Mouse (Mus musculus): ENCODE measurements around the gene Hist2h3c1.
"Not testable (repeated sequence)": the region's sequence is repeated elsewhere in the genome, so short reads cannot be mapped to it uniquely, and the experiment has no call there.

Hist2h3c1 gene

DNA sequence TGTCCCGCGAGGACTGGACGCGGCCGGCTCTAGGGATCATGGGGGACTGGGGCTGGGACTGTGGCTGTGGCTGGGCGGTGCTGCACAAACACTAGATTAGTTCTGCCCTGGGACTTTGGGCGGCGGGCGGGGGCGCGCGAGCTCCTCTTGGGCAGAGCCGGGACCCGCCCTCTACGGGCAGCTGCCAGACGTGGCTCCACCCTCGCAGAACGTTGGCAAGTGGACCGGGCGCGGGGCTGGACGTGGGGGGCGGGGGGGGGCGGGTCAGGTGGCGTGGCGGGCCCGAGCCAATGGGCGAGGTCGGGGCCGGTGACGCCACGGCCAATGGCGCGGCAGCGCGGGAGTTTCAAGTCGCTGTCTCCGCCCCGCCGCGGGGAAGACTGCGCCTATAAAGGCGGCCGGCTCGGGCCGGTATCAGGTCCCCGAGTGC is at the start of gene Hist2h3c1:
Gene Hist2h3c1 (plus strand): TSS at position 259 of the 430 bp plus-strand sequence.
- DNase-seq (ENCODE audit: low spot score in 2 of 2), result not testable (repeated sequence)

DNA sequence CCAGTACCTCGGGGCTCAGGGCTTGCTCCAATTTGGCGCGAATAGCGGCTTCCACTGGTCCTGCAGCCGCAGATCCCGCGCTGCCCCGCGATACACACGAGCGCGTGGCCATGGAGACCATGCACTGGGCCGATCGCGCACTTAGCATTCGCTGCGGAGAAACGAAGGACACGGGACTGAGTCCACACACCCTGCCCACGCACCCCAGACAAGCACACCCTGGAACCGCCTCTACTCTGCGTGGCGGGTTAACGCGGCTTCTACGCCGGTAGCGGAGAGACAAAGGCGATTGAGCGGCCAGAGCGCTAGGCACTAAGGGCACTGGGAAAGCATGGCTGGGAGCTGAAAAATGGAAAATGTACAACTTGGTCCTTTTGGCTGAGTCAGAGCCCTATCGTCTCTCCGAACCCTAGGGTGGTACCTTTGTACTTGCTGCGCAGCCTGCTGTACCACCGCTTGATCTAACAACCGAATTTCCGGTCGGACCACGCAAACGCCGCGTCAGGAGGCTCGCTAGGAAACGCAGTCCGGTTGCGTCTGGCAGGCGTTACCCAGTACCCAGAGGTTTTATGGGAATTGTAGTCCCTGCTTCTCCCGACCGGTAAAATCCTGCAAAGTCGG is 49.2 kb upstream of the Hist2h3c1 start:
- peak; percentile 85 to 87 for DNase-seq (ENCODE audit: low spot score in 2 of 2)

DNA sequence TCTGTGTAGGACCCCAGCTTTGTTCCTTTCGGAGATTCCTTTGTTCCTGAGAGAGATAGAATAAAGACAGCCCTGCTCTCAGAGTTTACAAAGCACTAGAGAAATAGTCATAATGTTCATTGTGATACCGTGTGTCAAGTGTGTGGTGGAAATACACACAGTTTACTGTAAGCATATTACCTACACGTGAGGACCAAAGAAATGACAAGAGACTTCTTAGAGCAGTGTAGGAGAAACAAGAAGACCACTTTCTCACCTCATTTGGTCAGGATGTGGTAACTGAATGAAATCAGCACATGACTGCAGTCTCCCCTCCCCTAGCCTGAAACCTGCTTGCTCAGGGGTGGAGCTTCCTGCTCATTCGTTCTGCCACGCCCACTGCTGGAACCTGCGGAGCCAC is 48.3 kb upstream of the Hist2h3c1 start:
- DNase-seq (ENCODE audit: low spot score in 2 of 2), result no peak

DNA sequence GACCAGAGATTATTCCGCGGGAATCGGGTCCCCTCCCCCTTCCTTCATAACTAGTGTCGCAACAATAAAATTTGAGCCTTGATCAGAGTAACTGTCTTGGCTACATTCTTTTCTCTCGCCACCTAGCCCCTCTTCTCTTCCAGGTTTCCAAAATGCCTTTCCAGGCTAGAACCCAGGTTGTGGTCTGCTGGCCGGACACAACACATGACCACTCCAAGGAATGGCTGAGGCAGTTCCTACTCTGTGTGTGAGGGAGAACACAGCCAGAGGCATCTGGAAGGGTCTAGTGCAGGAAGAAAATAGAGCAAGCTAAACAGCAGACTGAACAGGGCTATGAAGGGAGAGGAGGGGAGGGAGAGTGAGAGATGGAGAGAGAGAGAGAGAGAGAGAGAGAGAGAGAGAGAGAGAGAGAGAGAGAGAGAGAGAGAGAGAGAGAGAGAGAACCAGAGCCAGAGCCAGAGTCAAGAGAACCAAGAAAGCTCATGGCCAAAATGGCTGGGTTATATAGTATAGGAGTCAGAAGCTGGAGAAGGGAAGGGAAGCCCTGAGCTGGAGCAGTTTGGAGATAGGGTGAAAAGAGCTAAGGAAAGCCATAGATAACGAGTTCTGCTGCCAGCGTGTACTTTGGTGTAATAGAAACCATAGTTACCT is 47.8 kb upstream of the Hist2h3c1 start:
- DNase-seq (ENCODE audit: low spot score in 2 of 2), result not testable (repeated sequence)

DNA sequence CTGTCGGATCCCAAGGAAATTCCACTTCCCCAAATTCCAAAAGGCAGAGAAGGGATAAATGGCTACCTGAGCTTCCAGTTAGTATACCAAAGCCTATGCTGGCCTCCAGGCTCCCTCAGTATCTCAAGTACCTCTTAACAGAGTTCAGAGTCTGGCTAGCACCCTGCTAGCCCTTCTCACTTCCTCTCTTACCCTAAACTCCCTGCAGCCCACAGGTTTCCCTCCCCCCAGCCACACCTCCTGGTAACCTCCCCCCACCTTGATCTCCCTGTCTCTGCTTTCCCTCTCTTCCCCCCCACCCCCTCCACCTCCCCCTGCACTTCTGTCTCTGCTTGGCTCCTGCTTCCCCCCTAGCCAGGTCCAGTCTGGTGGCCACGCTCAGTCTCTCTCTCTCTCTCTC is 46.8 kb upstream of the Hist2h3c1 start:
- DNase-seq (ENCODE audit: low spot score in 2 of 2), result no peak

DNA sequence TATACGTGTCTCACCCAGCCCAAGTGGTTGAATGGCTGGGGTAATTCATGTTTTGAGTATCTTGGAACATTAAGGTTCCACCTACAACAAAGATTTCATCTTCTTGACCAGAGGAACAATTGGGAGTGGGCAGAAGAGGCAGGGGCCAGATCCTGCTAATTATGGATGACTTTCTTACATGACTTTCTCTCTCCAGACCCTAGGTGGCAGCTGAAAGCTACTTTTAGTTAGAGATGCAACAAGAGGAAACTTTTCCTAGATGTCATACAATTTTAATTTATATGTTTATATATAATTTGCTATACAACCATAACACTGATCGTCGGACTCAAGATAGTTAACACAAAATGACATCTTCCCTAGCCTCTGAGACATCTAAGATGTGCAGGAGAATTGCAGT is 38.7 kb upstream of the Hist2h3c1 start:
- DNase-seq (ENCODE audit: low spot score in 2 of 2), result no peak

DNA sequence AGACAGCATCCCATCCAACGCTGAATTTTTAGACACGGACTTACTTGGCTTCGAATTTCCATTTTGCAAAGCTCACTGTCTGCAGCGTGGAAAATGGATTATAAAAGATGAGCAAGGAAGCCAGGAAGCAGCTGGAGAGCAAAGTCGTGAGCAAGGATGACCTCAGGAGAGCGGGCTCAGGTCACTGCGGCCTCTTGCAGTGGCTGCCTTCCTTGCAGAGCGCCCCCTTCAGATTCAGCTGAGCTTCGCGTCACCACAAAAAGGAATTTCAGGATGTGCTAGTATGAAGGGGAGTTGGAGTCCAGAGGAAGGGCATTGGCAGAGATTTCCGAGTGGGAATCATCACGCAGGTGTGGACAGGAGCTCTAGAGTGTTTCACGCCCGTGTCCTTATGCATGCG is 37.2 kb upstream of the Hist2h3c1 start:
- DNase-seq (ENCODE audit: low spot score in 2 of 2), result no peak

DNA sequence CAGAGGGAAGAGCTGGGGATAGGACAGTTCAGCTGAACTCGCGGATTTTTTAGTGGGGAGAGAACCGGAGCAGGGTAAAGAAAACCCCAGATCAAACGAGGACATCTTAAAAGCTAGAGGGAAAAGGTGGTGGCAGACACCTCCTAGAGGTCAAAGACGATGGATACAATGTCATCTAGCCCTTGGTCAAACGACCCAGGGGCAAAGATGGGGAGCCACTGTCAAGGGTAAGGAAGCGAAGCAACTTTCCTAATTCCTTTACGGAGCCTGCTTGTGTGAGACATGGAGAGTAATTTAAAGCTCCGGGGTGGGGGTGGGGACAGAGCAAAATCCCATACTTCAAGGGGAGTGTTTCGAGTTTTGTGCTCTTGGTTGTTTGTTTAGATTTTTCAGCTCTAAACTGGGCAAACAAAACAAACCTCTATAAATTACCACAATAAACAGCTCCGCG is 27.3 kb upstream of the Hist2h3c1 start:
- DNase-seq (ENCODE audit: low spot score in 2 of 2), result no peak

DNA sequence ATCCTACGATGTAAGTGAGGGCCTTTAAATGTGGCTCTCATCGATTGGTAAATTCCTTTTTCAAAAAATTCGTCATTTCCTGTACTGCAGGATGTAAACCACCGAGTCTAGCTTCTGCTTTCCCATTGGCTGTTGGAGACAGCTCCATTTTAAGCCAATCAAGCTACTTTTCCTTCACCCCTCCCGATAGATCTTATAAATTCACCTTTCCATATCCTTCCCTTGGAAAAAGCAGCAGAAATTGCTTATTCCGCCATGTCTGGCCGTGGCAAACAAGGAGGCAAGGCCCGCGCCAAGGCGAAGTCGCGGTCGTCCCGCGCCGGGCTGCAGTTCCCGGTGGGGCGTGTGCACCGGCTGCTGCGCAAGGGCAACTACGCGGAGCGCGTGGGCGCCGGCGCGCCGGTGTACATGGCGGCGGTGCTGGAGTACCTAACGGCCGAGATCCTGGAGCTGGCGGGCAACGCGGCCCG is 26.8 kb upstream of the Hist2h3c1 start, which contains the start of the genes Bola1 and Hist2h2ab:
Gene Bola1 (minus strand): TSS at position 49 of the 470 bp plus-strand sequence.
Gene Hist2h2ab (plus strand): TSS at position 205 of the 470 bp plus-strand sequence.
- peak; percentile 73 to 75 for DNase-seq (ENCODE audit: low spot score in 2 of 2)

DNA sequence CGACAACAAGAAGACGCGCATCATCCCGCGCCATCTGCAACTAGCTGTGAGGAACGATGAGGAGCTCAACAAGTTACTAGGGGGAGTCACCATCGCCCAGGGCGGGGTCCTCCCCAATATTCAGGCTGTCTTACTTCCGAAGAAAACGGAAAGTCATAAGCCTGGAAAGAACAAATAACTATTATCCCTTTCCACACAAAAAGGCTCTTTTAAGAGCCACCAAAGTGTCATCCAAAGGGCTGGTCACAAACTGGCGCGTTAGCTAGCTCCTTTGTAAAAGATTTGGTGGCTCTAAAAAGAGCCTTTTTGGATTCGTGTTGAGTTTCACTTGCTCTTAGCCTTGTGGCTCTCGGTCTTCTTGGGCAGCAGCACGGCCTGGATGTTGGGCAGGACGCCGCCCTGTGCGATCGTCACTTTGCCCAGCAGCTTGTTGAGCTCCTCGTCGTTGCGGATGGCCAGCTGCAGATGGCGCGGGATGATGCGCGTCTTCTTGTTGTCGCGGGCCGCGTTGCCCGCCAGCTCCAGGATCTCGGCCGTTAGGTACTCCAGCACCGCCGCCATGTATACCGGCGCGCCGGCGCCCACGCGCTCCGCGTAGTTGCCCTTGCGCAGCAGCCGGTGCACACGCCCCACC is 26.2 kb upstream of the Hist2h3c1 start:
- peak in 1 of 2 experiments; percentile 28 for DNase-seq (ENCODE audit: low spot score in 2 of 2)

DNA sequence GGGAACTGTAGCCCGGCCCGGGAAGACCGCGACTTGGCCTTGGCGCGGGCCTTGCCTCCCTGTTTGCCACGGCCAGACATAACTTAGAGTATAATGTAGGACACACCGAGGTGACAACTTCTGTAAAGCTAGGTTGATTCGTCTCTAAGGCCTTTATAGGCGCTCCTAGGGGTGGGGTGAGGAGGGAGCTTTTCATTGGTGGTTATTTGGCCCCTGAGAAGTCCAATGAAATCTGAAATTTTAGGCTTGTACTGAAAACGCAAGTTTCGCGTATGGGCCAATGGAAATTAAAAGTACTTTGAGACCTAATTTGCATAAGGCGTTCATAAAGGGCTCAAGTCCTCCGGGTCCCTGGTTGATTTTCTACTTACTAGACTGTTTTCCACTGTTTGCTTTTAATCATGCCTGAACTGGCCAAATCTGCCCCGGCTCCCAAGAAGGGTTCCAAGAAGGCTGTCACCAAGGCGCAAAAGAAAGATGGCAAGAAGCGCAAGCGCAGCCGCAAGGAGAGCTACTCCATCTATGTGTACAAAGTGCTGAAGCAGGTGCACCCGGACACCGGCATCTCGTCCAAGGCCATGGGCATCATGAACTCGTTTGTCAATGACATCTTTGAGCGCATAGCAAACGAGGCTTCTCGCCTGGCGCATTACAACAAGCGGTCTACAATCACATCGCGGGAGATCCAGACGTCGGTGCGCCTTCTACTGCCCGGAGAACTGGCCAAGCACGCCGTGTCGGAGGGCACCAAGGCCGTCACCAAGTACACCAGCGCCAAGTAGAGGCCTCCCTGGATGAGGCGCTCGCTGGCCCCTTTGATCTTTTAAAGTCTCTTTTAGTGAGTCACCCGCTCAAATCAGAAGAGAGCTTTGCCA is 25.5 kb upstream of the Hist2h3c1 start, which contains the start of the genes Hist2h2ac and Hist2h2be:
Gene Hist2h2ac (minus strand): TSS at position 116 of the 875 bp plus-strand sequence.
Gene Hist2h2be (plus strand): TSS at position 355 of the 875 bp plus-strand sequence.
- peak; percentile 79 to 80 for DNase-seq (ENCODE audit: low spot score in 2 of 2)

DNA sequence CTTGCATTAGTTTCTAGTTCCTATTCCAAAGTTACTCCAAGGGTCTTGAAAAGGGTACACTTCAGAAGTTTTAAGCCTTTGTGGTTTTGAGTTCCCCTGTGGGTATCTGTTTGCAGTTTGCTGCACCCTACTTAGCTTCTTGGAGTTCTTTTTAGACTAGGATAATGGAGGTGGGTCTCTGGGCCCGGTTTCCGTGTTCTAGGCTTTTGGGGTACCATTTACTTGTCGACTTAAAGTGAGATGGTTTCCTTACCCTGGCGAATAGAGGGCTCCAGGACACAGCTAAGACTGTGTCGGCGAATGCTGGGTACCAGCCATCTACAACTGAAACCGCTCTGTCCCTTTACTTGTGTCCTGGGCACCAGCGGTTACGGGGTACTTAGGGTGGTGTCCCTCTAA is 24.8 kb upstream of the Hist2h3c1 start:
- DNase-seq (ENCODE audit: low spot score in 2 of 2), result no peak

DNA sequence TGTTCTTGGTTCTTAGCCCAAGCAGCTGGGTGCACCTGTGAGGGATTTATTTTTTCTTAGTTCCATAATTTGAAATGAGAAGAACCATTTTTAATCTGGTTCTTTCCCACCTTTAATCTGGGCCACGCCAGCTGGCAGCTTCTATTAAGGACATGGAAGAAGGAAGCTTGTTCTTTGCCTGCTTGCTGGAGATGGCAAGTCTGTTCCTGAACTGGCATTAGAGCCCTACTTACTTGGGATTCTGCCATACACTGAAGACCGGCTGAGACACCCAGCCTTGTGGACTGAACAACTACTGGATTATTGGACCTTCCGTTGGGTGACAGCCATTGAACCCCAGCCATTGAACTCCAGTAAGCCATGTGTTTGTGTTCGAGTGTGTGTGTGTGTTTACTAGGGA is 23.7 kb upstream of the Hist2h3c1 start:
- no peak for DNase-seq (ENCODE audit: low spot score in 2 of 2)

DNA sequence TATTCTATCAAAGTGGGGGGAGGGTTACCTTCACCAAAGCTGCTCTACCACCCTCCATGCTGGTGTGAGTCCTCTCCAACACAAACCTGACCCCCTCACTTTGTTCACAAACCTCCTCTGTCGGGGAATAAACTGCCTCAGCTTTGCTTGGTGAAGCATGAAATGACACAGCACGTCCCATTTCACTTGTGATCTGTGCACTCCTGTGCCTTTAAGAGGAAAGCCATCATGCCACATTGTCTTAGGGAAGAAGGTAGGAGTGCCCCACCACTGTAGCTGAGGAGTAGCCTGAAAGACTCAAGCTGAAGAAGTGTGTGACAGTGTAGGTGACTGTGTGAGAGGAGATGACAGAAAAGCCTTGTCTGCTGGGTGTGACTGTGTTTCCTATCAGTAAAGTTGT is 21.1 kb upstream of the Hist2h3c1 start:
- DNase-seq (ENCODE audit: low spot score in 2 of 2), result no peak

DNA sequence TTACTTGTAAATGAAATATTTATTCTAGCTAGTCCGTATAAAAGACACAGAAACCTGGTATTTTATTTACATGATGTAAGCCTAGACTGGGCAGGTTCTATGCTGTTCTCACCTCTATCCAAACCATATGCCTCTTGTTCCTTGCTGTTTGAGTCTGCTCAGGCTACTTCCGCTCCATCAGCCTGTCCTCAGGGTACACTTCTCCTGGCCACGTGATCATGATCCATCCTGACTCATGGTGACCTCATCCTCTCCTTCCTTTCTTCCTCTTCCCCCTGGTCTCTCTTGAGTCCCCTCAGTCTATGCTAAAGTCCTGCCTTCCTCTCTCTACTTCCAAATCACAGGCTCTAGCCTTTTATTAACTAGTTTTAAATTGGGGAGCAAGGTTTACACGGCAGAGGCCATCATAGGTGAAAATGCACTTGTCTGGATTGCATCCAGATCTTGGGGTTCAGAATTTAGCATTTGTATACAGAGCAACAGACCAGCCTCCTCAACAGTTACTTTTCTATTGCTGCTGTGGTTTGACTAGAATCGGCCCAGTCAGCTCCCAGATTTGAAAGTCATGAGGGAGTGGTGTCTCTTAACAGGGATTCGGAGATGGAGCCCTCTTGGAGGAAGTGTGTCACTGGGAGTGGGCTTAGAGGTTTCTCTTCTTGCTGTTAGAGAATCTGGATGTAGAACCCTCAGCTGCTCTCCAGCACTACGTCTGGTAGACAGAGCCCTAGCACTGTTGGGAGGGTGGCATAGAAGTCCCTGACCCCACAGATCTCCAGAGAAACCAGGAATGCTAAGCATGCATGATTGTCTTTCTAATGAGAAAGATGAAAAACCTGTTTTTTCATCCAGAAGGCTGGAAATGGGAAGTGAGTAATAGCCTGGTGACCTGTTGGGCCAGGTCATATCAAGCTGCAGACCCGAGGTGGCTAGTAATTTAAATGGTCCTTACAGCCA is 19.5 kb upstream of the Hist2h3c1 start:
- DNase-seq (ENCODE audit: low spot score in 2 of 2), result no peak

DNA sequence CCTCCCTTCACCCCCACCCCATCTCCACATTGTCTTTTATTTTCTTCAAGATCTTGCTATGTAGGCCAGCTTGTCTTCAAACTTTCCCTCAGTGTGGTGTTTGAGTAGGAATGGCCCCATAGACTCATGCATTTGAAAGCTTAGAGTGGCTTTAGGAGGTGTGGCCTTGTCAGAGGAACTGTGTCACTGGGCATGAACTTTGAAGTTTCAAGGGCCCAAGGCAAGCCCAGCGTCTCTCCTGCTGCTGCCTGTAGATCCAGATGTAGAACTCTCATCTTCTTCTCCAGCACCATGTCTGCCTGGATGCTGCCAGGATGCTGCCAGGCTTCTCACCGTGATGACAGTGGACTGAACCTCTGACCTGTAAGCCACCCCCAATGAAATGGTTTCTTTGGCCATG is 17.7 kb upstream of the Hist2h3c1 start:
- DNase-seq (ENCODE audit: low spot score in 2 of 2), result no peak

DNA sequence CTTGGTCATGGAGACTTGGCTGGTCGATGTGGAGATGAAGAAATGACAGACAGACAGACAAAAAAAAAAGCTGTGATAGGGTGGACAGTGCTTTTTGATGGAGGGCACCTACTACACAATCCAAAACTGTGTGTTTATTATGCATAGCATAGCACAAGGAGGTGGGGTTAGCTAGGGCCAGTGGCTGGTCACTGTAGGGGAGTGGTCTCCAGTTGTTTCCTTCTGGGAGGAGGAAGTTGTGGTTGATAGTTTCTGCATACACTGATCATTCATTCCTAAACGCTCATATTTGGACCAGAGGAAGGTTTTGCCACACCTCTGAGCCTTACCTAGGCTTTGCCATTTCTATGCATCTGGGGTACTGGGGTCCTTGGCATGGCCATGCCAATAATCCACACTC is 16.1 kb upstream of the Hist2h3c1 start:
- DNase-seq (ENCODE audit: low spot score in 2 of 2), result no peak

DNA sequence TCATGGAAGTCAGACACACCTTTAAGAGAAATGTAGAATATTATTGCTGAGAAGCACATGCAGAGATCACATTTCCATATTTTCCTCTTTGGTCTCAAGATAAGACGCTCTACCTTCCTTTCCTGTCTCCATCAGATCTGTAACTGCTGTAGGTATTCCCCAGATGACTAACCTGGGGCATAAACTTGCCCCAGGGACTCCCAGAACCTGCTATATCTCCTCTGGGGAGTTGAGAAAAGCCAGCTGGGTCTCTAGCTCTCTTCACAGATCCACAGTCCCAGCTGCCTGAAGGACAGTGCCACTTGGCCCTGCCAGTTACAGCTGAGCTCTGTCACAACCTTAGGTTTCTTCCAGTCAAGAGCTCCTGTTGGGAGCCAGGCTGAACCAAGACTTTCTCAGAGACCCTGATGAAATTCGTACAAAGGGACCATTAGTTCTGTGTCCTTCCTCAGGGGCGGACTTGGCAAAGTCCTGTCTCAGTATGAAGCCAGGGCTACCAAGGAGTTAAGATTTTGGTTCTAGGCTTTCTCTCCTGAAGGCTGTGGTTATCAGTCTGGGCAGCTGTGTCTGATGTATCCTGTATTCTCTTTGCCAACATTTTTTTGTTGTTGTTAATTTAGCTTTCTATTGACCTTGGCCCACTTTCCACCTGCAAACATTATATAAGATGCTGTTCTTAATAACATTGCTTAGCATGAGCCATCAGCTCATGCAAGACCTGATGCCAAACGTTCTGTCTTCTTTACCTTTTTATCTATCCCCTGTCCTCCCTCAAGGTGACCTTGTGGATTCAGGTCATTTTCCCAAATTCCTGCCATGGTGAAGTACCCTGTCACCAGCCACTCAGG is 15.4 kb upstream of the Hist2h3c1 start:
- no peak for DNase-seq (ENCODE audit: low spot score in 2 of 2)

DNA sequence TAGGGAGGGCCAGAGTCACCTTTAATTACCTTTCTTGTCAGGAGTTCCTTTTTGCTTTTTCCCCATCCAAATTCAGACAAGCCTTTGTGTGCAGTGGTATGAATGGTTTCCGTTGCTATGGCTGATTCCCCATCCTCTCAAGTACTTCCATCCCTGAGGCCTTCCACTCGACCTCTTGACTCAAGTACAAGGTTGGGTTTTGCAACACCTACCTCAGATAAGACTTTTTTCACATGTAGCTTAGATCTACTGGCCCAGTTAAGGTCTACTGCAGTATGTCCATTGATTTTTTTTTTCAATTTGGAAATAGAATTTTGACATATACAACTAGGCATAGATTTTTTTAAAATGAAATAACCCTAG is 14.7 kb upstream of the Hist2h3c1 start:
- DNase-seq (ENCODE audit: low spot score in 2 of 2), result no peak

DNA sequence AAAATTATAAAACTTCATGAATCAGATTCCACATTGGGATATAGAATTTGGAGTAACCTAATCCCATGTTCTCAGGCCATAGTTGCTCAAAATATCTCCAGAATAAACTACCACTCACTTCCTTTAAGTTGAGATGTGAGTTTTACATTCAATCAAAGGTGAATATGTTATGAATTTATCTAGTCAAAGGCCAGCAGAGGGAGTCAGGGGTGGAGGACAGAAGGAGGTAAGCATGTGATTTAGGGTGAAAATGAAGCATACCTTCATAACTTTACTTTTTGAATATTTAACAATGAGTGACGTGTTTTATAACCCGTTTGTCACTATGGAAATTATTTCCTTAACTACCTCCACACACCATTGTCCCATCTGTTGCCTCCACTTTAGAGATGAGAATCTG is 11.6 kb upstream of the Hist2h3c1 start:
- DNase-seq (ENCODE audit: low spot score in 2 of 2), result no peak

Data from frontal cortex, postnatal 14 days (tissue).